Mouse (Mus musculus): ENCODE results near the gene Kcna7.

Gene Kcna7
- long read RNA-seq, experiment 1 = 0 reads
- long read RNA-seq, experiment 2 = 0 reads

DNA sequence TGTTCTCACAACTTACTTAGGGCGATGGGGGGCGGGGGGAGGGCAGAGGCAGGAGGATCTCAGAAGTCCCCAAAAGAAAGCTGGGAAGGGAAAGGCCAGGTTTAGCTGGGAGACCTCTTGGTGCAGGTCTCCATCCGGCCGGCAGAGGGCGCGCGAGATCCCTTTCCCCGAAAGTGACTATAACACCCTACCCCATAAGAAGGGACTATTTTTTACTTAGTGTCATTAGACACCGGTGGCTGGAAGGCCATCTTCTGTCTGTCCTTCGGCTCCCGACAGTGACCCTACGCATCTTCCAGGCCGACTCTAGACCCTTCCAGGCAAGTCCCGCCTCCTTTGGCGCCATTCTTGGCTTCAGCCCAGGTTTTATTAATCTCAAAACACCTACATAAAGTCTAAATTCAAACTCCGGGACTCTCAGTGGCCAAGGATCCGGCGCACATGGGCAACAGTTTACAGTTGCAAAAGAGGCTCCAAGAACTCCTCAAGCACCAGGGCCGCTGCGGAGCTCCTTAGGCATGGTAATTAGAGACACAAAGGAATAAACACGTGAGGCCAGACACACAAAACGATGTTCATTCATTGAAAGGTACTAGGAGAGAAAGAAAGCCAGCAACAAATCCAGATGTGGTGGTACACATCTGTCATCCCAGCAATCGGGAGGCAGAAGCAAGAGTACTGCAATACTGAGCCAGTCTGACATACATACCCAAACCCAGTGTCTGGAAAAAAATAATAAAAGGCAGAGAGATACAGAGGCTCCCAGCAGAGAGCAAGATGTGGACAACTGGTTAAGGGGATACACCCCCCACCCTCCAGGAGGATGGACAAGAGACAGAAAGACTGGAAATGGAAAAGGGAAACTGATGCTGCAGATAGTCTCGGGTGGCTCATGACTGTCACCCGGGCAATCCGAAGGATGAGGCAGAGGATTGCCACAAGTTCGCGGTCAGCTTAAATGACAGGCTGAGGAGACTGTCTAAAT lies at the start of gene Kcna7:
Gene Kcna7, plus strand, starts transcription at position 563 of the 985 bp plus-strand sequence.
- intact Hi-C loops (cut with DNase I) = loop anchor here (5.0 kb wide), 1 partner anchor 37 kb away; no protein-coding TSS in a partner anchor

- intact Hi-C loops (cut with DNase I) = loop anchor here (10.0 kb wide), 1 partner anchor 131 kb away; no protein-coding TSS in a partner anchor
Measured at GRCm38 (mm10) chr7:45356087-45356486, 49.4 kb upstream of the Kcna7 start.

DNA sequence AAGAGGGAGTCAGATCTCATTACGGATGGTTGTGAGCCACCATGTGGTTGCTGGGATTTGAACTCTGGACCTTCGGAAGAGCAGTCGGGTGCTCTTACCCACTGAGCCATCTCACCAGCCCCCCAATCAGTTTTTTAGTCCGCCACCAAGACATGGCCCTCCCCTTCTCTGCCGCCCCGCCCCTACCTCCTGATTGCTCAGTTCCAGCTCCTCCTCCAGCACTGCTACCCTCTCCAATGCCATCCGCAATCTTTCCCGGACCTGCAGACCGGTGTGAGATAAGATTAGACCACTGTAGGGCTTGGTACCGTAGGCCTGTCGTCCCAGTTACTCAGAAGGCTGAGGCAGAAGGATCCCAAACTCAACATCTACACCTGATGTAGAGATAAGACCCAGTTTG lies 46.4 kb upstream of the Kcna7 start:
- intact Hi-C loops (cut with DNase I) = loop anchor here (10.0 kb wide), 1 partner anchor 134 kb away; no protein-coding TSS in a partner anchor

GRCm38 (mm10) chr7:45360404-45361125 lies 44.9 kb upstream of the Kcna7 start:
- intact Hi-C loops (cut with DNase I) = no loop called here

DNA sequence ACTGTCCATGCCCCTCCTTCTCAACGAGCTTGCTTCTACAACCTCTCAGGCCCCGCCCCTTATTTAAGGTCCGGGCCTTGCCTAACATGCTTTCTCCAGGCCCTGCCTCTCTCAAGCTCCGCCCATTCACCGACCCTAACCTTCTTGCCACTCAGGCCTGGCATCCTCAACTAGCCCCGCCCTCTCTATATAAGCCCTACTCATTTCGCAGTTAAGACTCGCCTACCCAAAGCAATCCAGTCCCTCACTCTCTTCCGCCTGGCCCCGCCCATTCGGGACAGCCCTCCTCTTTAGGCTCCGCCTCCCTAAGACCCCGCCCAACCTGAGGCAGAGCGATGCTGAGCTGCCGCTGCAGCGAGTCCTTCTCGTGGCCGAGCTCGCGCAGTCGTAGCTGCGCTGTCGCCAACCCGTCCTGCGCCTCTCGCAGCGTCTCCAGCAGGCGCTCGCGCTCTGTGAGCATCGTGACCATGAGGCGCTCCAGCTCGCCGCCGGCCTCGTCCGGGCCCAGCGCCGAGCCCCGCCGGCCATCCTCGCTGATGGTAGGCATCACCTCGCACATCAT lies 44.1 kb upstream of the Kcna7 start:
- intact Hi-C loops (cut with DNase I) = no loop called here

DNA sequence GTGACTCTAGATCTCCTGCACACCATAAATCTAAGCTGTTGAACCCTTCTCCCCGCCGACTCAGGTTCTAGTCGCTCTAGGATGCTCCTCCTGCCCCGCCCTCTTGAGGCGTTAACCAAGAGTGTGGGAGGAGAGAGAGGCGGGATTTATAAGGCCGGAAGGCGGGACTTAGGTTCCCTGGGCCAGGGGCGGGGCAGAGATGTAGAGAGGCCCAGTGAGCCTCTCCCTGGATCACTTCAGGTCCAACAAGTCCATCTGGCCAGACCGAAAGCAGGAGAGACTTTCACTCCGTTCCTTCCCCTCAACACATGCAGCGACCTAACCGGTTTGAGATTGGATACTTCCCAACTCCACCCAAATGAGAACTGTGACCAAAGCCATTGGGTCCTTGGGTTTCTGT lies 42.7 kb upstream of the Kcna7 start:
- intact Hi-C loops (cut with DNase I) = no loop called here

GRCm38 (mm10) chr7:45363983-45364382 lies 41.5 kb upstream of the Kcna7 start:
- intact Hi-C loops (cut with DNase I) = no loop called here

DNA sequence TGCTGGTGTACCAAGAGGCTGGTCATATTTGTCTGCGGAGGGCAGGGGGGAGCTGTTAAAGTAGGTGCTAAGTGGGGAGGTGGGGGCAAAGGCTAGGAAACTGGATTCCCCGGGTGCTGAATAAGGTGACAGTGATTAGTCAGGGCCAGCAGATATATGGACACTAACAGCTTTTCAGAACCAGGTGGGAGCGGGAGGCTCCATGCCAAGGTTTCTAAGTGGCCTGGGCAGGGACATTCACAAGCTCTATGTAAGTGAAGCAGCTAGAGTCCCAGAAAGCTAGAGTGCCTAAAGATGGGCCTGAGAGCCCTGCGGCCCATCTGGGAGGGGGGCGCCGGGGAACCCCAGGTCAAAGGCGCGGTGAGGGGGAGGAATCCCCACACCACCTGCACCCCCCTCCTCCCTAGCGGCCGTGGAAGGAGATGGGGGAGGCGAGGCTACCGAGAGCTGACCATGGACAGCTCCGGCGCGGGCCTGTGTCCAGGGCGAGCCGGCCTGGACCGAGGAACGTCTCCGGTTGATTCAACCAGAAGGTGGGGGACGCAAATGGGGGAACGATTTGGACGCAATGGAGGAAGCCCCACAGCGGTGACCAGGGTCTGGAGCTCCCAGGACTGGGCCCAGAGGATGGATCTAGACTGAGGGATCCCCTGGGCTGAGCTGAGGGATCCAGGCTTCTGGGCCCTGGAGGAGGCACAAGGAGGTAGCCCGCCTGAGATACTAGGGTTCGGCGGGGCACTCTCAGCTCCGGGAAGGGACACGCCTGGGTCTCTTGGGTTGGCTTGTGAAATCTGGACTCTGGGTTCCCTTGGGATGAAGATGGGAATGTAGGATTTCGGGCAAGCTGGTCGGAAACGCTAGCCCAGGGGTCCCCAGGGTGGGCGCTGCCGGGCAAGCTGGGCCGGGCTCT lies 39.5 kb upstream of the Kcna7 start:
- intact Hi-C loops (cut with DNase I) = no loop called here

GRCm38 (mm10) chr7:45366652-45367019 lies 38.8 kb upstream of the Kcna7 start, which contains the start of gene Ppfia3:
Ppfia3 (minus strand) TSS chr7:45367019.
- intact Hi-C loops (cut with DNase I) = no loop called here

GRCm38 (mm10) chr7:45367020-45367880 lies 38.2 kb upstream of the Kcna7 start:
- intact Hi-C loops (cut with DNase I) = no loop called here

DNA sequence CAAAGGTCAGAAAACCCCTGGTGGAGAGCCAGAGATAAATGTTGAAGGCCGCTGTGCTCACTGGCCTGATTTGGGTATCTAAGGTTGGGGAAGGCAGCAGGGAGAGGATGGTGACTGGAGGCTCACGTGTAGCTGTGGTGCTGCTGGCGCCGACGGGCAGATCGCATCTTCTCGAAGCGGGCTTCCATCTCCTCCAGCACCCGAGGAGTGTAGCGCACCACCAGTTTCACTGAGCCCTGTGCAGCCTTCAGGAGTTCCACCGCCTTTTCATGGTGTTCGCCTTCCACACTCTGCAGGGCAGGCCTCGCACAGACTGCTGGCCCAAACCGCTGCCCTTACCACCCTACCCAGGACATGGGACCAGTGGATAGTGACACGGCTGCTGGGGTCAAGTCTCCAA lies 37.3 kb upstream of the Kcna7 start:
- intact Hi-C loops (cut with DNase I) = no loop called here

- intact Hi-C loops (cut with DNase I) = no loop called here
Measured at GRCm38 (mm10) chr7:45369022-45369745, 36.3 kb upstream of the Kcna7 start.

DNA sequence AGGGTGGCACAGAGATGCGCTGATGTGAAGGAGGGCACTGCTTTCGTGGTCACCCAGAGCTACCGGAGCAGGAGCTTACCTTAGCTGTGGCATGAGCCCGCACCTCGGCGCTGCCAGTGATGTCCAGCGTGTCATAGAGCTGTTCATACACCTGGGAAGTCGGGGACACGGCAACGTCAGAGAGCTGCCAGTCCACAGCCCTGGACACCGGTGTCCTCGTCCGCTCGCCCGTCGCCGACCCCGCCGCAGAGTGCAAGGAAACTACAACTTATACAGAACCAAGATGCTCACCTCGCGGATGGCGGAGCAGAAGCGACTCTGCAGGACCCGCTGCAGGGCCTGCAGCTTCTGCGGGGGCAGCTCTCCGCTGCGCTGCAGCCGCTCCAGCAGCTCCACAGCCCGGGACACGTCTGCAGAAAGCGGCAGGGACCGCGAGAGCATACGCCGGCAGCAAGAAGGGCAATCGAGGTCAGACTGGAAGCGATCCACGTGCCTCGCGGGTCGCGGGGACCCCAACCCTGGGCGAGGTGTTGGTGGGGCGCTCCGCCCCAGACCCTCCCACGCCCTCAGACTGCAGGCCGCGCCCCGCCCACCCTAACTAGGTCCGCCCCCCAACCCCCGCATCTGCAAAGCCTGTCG lies 35.5 kb upstream of the Kcna7 start:
- intact Hi-C loops (cut with DNase I) = no loop called here

DNA sequence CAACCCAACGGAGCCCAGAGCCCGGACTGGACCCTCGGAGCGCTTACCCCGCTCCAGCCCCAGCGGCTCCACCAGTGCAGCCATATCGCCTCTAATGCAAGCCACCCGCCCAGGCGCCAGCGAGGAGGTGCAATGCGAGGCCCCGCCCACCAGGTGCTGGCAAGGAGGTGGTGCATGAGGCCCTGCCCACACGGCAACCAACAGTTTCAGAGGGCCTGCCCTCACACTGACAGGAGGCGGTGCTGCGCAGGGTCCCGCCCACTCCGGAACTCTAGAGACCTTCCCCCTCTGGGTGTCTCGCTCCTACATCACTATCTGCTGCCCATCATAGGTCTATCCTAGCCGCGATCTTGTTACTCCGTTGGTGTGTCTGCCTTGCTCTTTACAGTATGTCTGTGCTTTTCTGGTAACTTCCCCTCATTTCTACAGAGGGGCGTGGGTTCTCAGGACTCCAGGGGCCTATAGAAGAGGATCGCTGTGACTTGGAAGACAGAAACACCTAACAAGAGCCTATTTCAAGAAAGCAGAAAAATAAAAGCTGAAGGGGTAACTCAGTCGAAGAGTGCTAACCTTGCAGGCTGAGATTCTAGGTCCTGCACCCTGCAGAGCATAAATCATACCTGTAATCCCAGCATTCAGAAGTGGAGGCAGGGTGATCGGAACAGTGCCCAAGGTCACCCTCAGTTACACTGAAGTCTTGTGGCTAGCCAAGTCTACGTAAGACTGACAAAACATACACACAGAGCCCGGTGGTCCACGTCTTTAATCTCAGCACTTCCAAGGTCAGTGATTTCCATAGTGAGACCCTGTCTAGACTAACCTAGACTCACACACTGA lies 34.8 kb upstream of the Kcna7 start, which contains the start of gene Lin7b:
Gene Lin7b, minus strand, starts transcription at position 109 of the 837 bp plus-strand sequence.
- intact Hi-C loops (cut with DNase I) = no loop called here

DNA sequence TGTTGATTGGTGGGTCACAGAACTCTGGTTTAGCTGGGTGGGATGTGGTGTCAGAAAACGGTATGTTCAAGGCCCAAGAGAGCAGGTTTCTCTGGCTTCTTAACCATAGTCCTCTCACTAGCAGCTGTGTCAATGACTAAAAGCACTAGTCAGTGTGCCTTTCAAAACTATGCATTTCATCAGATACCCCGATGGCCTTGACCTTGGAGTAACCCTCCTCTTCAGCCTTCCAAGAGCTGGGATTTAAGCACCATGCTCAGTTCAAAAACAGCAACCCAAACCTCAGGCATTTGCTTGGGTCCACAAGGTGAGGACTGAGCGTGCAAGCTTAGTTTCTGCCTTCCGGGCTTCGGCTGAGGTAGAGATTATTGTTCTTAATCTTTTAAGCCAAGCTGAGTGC lies 33.1 kb upstream of the Kcna7 start:
- intact Hi-C loops (cut with DNase I) = no loop called here

DNA sequence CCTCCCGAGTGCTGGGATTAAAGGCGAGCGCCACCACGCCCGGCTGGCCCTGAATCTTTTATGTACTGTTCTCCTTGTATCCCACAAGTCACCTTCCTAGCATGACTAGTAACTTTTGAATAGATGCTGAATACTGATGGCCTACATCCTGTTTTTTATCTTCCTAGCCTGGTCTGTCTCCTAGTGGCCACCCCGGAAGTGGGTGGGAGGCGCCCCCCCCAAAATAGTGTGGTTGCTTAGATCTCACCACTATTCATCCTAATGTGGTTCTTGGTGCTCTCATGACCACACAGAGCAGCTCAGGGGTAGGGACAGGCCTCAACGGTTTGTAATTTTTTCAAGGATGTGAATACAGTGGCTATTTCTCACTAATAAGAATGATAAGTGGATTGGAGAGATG lies 30.8 kb upstream of the Kcna7 start:
- intact Hi-C loops (cut with DNase I) = no loop called here

- intact Hi-C loops (cut with DNase I) = no loop called here
Measured at GRCm38 (mm10) chr7:45376057-45376456, 29.4 kb upstream of the Kcna7 start.
